Mouse (Mus musculus) embryonic facial prominence, embryonic 10.5 days (tissue): ENCODE data around the gene Coasy. TPM values are rescaled to one million over a fixed set of nuclear protein-coding genes. Genes with fewer than 3 reads are reported as not detected.

ENCODE experiments used
- DNase-seq: peaks from one replicate; pipeline ENCODE4 v3.0.0-alpha.2; 2017; ENCODE audit warnings: low spot score
- H3K27ac ChIP-seq: fragments of 300-500 bp; sonication (generic); replicated peaks from 2 replicates; pipeline ENCODE4 v1.5.1; 2016; ENCODE audit warnings: mild to moderate bottlenecking
- H3K27me3 ChIP-seq: fragments of 300-500 bp; sonication (generic); replicated peaks from 2 replicates; pipeline ENCODE4 v1.6.1; 2016; ENCODE audit warnings: low read depth, mild to moderate bottlenecking; ENCODE audit not compliant: poor library complexity, severe bottlenecking
- H3K36me3 ChIP-seq: fragments of 300-500 bp; sonication (generic); replicated peaks from 2 replicates; pipeline ENCODE4 v1.6.1; 2016; ENCODE audit warnings: mild to moderate bottlenecking, moderate library complexity
- H3K4me1 ChIP-seq: fragments of 300-500 bp; sonication (generic); 2 replicates; pipeline ENCODE4 v1.6.1; 2016
- H3K4me3 ChIP-seq: fragments of 300-500 bp; sonication (generic); 2 replicates; pipeline ENCODE4 v1.5.1; 2016; ENCODE audit warnings: mild to moderate bottlenecking, moderate library complexity
- H3K9me3 ChIP-seq: fragments of 300-500 bp; sonication (generic); 2 replicates; pipeline ENCODE4 v1.6.1; 2016; ENCODE audit warnings: mild to moderate bottlenecking
- WGBS: fragments of 180-500 bp; shearing (Covaris S2); methylation state at CpG from one replicate; pipeline ENCODE4 v1.1.7; 2016; 5-methylcytosine and 5-hydroxymethylcytosine counted together
- polyA plus RNA-seq: library from polyadenylated mRNA; unstranded; fragments of >200 nt; fragmentation: Nextera tagmentation; extraction: Ambion mirVana; gene quantifications from 2 replicates; pipeline ENCODE4 v1.2.1, GENCODE M21; 2016

Coasy gene
- polyA plus RNA-seq, 1 experiment from 2014 or later: 48.7 TPM

DNA sequence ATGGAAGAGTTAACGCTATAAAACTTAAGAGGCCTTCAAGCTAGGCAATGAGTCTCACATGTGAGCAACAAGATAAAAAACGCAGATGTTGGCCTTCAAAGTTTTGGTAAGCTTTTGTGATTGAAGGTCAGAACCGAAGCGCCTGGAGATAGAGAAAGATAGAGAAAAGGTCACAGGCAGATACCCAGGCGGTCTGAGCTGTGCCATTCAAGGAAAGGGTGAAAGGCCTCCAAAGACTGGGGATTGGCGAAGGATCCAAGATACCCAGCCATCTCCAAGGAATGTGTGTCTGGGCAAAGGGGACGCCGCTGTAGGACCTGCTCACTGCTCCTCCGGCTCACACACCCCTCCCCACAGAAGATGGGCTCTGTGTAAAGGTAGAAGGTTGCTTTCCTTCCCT is 17.4 kb upstream of the Coasy start:
- no peak for DNase-seq
- H3K4me1 ChIP-seq: peaks cover 45% of the 10 kb centered on the region
- no peak overlapping the region for H3K27ac ChIP-seq
- no peaks in the 10 kb centered on the region for H3K9me3 ChIP-seq
- H3K4me3 ChIP-seq: no peak overlapping the region
- peaks cover 34% of the 10 kb centered on the region for H3K36me3 ChIP-seq
- WGBS: 95% methylated on average over 9 of the region's 9 CpGs
- H3K27me3 ChIP-seq: peaks cover 20% of the 10 kb centered on the region

DNA sequence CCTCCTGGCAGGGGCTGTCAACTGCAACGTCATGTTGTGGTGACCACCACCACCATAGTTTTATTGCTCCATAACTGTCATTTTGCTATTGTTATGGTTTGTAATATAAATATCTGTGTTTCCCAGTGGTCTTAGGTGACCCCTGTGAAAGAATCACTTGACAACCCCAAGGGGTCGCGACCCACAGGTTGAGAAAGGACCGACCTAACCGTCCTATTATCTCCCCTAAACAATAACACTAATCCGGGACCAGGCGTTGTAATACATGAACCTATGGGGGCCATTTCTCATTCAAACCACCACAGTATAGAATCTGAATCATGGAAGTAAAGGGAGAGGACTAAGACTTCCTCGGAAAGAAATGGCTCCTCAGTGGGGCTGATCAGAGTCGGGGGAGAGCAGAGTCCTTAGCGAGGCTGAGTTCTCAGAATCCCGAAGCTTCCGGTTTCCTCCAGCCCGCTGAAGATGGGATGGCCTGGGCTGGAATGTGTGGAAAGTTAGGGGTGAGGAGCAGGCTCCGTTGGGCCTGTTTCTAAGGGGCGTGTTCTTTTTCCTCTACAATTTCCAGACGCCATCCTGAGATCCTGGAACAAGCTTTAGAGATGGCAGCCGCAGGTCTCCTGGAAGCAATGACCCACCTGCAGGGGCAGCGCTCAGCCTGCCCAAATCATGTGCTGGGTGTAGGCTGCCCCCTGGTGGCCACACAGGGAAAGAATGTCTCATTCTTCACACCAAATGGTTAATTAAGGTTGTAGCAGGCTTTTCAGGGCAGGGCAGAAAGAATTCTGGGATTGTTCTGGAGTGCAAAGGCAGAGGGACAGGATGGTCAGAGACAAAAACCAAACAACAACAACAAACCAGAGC is 15.6 kb upstream of the Coasy start:
- peaks cover 19% of the 10 kb centered on the region for H3K36me3 ChIP-seq
- H3K9me3 ChIP-seq: no peaks in the 10 kb centered on the region
- peaks cover 50% of the 10 kb centered on the region for H3K4me1 ChIP-seq
- H3K4me3 ChIP-seq: peak overlapping the region; percentile 52
- peaks cover 34% of the 10 kb centered on the region for H3K27me3 ChIP-seq
- 25% methylated on average over 18 of the region's 18 CpGs for WGBS
- no peak overlapping the region; the same call in 1 of the 2 replicates for H3K27ac ChIP-seq
- peak; percentile 90 for DNase-seq

DNA sequence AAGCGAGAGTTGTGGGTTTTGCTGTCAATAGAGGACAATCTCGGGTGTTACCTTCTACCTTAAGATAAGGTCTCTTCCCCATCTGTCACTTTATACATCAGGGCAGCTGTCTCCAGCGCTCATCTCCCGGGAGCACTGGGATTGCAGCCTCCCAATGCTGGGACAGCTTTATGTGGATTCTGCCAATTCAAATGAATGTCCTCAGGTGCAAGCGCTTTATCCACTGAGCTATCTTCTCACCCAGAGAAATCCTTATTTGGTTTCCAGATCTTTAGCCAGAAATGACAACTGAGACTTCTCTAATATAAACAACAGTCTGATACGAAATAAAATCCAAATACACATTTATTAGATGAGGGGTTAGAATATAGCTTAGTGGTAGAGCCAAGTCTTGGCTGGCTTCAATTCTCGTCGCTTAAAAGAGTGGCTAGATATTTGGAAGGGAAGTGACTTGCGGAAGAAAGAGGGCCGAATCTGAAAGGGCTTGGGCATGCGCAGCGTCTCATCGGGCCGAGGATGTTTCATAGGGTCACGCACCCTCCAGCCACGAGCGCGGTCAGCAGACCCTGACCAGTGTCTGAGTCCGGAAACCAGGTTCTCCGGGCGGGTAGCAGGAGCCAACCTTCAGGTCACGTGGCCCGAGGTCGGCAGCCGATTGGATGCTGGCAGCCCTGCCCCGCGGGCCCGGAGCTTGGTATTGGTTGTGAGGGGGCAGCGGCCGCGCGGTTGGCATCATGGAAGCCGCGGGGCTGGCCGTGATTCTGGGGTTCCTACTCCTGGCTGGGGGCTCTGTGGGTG is 12.8 kb upstream of the Coasy start, which contains the start of gene Naglu:
Naglu (plus strand) TSS at position 622 of the 798 bp plus-strand sequence.
- 6% methylated on average over 35 of the region's 35 CpGs for WGBS
- peak; percentile 95 for DNase-seq
- Histone ChIP-seq H3K4me3 (peak within 1 kb of the TSS; percentile 89), H3K27ac (peak within 1 kb of the TSS; percentile 86), H3K27me3 (peaks cover 53% of the 10 kb centered on the region), H3K36me3 (no peaks in the 10 kb centered on the region), H3K9me3 (no peaks in the 10 kb centered on the region), H3K4me1 (peaks cover 25% of the 10 kb centered on the region)

DNA sequence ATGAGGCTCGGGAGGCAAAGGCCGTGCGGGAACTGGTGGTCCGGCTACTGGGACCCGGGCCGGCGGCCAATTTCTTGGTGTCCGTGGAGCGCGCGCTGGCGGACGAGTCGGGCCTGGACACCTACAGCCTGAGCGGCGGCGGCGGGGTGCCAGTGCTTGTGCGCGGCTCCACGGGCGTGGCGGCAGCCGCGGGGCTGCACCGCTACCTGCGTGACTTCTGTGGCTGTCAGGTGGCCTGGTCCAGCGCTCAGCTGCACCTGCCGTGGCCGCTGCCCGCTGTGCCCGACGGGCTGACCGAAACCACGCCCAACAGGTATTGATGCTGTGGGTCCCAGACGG is 12.2 kb upstream of the Coasy start:
- DNase-seq: no peak
- peak overlapping the region; percentile 86 for H3K27ac ChIP-seq
- under 1% methylated on average over 36 of the region's 36 CpGs for WGBS
- H3K9me3 ChIP-seq: no peaks in the 10 kb centered on the region
- H3K4me3 ChIP-seq: peak overlapping the region; percentile 89
- H3K4me1 ChIP-seq: peaks cover 25% of the 10 kb centered on the region
- peaks cover 53% of the 10 kb centered on the region for H3K27me3 ChIP-seq
- no peaks in the 10 kb centered on the region for H3K36me3 ChIP-seq

DNA sequence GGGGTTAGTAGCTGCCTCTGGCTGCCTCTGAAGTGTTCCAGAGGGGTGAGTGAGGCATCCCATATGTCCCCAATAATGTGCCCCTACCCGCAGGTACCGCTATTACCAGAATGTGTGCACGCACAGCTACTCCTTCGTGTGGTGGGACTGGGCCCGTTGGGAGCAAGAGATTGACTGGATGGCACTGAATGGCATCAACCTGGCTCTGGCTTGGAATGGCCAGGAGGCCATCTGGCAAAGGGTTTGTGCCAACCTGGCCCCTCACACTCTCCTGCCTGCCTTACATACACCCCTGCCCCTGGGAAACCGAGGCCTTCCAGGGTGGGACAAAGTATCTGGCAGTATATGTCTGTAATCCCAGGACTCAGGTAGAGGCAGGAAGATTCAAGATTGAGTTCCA is 11.4 kb upstream of the Coasy start:
- no peak overlapping the region for H3K27ac ChIP-seq
- H3K36me3 ChIP-seq: no peaks in the 10 kb centered on the region
- H3K9me3 ChIP-seq: no peaks in the 10 kb centered on the region
- WGBS: 73% methylated on average over 6 of the region's 6 CpGs
- H3K4me3 ChIP-seq: peak overlapping the region; percentile 89
- H3K4me1 ChIP-seq: peaks cover 25% of the 10 kb centered on the region
- DNase-seq: no peak
- peaks cover 55% of the 10 kb centered on the region for H3K27me3 ChIP-seq

DNA sequence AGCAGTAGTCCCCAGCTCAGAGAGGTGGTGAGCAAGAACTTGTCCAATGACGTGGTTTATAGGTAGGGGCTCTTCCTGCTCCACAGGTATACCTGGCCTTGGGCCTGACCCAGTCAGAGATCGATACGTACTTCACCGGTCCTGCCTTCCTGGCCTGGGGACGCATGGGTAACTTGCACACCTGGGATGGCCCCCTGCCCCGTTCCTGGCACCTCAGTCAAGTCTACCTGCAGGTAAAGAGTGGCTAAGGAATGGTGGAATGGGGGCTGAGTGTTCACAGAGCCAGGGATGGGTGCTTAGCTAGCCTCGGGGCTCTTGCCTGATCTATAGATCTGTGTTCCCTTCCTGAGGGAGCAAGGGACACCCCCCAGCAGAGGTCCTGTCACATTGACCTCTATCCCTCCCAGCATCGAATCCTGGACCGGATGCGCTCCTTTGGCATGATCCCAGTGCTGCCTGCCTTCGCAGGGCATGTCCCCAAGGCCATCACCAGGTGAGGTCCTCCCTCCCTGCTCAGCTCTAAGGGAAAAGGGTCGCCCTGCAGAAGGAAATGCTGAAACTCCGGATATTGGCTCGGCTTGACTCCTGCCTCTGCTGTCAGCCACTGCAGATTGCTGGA is 10.4 kb upstream of the Coasy start:
- H3K4me1 ChIP-seq: peaks cover 21% of the 10 kb centered on the region
- no peak overlapping the region for H3K4me3 ChIP-seq
- no peaks in the 10 kb centered on the region for H3K9me3 ChIP-seq
- no peak for DNase-seq
- no peaks in the 10 kb centered on the region; the same call in 1 of the 2 replicates for H3K36me3 ChIP-seq
- WGBS: 71% methylated on average over 14 of the region's 14 CpGs
- peaks cover 64% of the 10 kb centered on the region for H3K27me3 ChIP-seq
- H3K27ac ChIP-seq: no peak overlapping the region

DNA sequence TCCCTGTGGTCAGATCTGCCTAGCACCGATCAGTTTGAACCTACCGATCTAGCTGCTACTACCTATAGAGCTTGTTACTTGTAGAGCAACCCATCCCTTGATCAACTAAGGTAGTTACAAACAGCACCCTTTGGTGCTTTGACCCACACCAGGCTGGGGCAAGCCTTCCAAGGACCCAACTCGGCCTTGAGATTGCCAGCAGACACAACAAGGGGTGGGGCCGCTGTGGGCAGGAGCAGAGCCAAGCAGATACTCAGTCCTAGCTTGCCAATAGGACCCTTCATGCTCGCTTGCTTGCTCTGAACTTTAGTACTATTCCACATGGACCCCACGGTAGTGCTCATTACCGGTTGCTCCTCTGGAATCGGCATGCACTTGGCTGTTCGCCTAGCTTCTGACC is 4.2 kb upstream of the Coasy start, which contains the start of gene Hsd17b1:
Hsd17b1 (plus strand) TSS at position 291 of the 400 bp plus-strand sequence.
- Histone ChIP-seq H3K9me3 (no peaks in the 10 kb centered on the region), H3K36me3 (no peaks in the 10 kb centered on the region; the same call in 1 of the 2 replicates), H3K4me3 (0 out of 2 replicates have a peak within 1 kb of the TSS, but pooled peaks have one; percentile 2), H3K27me3 (peaks cover 71% of the 10 kb centered on the region), H3K27ac (no peak within 1 kb of the TSS), H3K4me1 (peaks cover 22% of the 10 kb centered on the region)
- DNase-seq: no peak
- 67% methylated on average over 9 of the region's 9 CpGs for WGBS

DNA sequence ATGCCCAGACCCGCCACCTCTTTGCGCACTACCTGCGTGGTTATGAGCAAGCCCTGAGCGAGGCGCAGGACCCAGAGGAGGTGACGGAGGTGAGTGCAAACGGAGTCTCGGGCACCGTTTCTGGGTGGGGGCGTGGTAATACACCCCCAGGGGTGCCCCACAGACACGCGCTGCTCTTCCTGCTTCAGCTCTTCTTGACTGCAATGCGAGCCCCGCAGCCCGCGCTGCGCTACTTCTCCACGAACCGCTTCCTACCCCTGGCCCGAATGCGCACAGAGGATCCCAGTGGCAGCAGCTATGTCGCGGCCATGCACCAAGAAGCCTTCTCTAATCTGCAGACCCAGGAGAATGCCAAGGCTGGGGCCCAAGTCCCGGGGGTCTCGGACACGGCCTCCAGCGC is 2.6 kb upstream of the Coasy start:
- Histone ChIP-seq H3K9me3 (no peaks in the 10 kb centered on the region), H3K36me3 (peaks cover 6% of the 10 kb centered on the region), H3K4me1 (peaks cover 36% of the 10 kb centered on the region), H3K27ac (no peak overlapping the region), H3K27me3 (peaks cover 62% of the 10 kb centered on the region), H3K4me3 (peak overlapping the region; percentile 2; the same call in 1 of the 2 replicates)
- WGBS: 2% methylated on average over 27 of the region's 27 CpGs
- DNase-seq: peak; percentile 46

DNA sequence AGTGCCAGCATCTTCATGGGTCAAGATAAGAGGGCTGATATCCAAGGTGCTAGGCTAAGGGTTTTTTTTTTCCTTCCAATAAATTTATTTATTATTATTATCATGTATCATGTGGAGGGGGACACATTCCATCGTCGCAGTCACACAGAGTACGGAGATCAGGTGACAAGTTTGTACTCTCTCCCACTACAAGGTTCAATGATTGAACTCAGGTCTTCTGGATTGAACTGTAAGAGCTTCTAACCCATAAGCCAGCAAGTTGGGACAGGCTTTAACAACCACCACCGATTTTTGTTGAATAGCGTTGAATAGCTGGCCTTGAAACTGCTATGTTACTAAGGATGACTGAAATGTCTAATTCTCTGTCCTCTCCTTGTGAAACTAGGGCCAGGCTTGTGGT is 1.9 kb upstream of the Coasy start:
- H3K27me3 ChIP-seq: peaks cover 62% of the 10 kb centered on the region
- no peak overlapping the region for H3K27ac ChIP-seq

DNA sequence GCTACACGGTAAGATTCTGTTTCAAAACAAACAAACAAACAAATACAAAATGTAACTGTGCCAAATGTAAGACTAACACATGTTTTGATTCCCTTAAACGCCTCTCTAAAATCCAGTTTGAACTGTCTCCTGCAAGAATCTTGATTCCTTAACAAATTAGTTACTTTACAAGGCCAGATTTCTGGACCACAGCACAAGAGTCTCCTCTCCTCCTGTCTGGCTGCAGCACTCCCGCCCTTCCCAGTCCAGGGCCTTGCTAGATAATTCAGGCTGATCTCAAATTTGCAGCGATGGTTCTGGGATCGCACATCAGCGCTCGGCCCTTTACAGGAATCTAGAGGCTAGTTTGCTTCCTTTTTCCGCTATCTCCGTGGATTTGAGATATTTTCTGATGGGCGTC is 706 bp upstream of the Coasy start:
- peak; percentile 32 for DNase-seq
- 0 out of 2 replicates have a peak overlapping the region, but pooled peaks have one; percentile 93 for H3K27ac ChIP-seq
- H3K36me3 ChIP-seq: peaks cover 22% of the 10 kb centered on the region
- no peaks in the 10 kb centered on the region for H3K9me3 ChIP-seq
- peaks cover 53% of the 10 kb centered on the region for H3K27me3 ChIP-seq
- H3K4me1 ChIP-seq: peaks cover 47% of the 10 kb centered on the region
- peak overlapping the region; percentile 94 for H3K4me3 ChIP-seq
- WGBS: 5% methylated on average over 10 of the region's 10 CpGs

More for the DNA sequence above, 1.9 kb upstream of the Coasy start:
- Histone ChIP-seq H3K4me1 (peaks cover 36% of the 10 kb centered on the region), H3K36me3 (peaks cover 13% of the 10 kb centered on the region), H3K4me3 (no peak overlapping the region), H3K9me3 (no peaks in the 10 kb centered on the region)
- 68% methylated on average over 5 of the region's 5 CpGs for WGBS
- DNase-seq: no peak

DNA sequence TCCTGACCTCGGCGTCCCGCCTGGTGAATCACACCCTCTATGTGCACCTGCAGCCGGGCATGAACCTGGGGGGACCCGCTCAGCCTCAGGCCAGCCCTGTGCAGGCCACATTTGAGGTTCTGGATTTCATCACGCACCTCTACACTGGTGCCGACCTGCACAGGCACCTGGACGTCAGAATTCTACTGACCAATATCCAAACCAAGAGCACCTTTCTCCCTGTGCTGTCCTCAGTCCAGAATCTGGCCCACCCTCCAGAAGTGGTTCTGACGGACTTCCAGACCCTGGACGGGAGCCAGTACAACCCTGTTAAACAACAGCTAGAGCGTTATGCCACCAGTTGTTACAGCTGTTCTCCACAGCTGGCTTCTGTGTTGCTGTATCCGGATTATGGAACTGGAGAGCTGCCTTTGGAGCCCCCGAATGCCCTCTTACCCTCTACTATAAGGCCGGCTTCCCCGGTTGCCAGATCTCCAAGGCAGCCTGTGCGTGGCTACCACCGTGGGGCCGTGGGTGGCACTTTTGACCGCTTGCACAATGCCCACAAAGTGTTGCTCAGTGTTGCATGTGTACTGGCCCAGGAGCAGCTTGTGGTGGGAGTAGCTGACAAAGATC is 825 bp downstream of the Coasy start:
- peaks cover 60% of the 10 kb centered on the region for H3K4me1 ChIP-seq
- DNase-seq: no peak

DNA sequence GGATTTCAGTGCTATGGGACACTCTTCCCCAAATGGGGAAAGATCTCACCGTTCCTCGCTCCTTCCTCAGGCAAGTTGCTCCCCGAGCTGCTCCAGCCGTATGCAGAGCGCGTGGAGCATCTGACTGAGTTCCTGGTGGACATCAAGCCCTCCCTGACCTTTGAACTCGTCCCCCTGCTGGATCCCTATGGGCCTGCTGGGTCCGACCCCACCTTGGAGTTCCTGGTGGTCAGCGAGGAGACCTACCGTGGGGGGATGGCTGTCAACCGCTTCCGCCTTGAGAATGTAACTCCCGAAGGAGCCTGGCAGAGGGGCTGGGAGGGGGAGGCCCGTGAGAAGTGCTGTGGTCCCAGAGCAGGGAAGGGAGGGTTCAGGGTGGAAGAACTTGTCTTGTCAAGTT is 1.9 kb downstream of the Coasy start:
- H3K4me1 ChIP-seq: peaks cover 65% of the 10 kb centered on the region
- H3K4me3 ChIP-seq: peak overlapping the region; percentile 94; the same call in 1 of the 2 replicates
- DNase-seq: peak; percentile 6
- peaks cover 27% of the 10 kb centered on the region for H3K27me3 ChIP-seq
- no peak overlapping the region for H3K27ac ChIP-seq
- peaks cover 30% of the 10 kb centered on the region for H3K36me3 ChIP-seq
- no peaks in the 10 kb centered on the region for H3K9me3 ChIP-seq
- WGBS: 84% methylated on average over 14 of the region's 14 CpGs

More for the DNA sequence above, 825 bp downstream of the Coasy start:
- Histone ChIP-seq H3K27me3 (peaks cover 38% of the 10 kb centered on the region), H3K36me3 (peaks cover 22% of the 10 kb centered on the region), H3K4me3 (peak overlapping the region; percentile 94), H3K9me3 (no peaks in the 10 kb centered on the region), H3K27ac (peak overlapping the region; percentile 93)
- 35% methylated on average over 19 of the region's 19 CpGs for WGBS
